Mouse (Mus musculus) heart, postnatal 0 days (tissue): ENCODE results near the gene Pan2. TPM values are rescaled to one million over a fixed set of nuclear protein-coding genes. Genes with fewer than 3 reads are reported as not detected.

ENCODE experiments used
- ATAC-seq: fragments of 200-750 bp; cut with Nextera tagmentation; 2 replicates; pipeline ENCODE4 v1.8.0; 2017; ENCODE audit warnings: low read depth, moderate number of reproducible peaks, moderate library complexity; ENCODE audit not compliant: insufficient read depth
- DNase-seq: peaks from one replicate; pipeline ENCODE4 v3.0.0-alpha.2; 2016; ENCODE audit warnings: low spot score
- H3K27ac ChIP-seq: fragments of 300-500 bp; sonication (generic); 2 replicates; pipeline ENCODE4 v1.5.1; 2014; ENCODE audit warnings: low read depth, mild to moderate bottlenecking
- H3K27me3 ChIP-seq: fragments of 300-500 bp; sonication (generic); 2 replicates; pipeline ENCODE4 v1.6.1; 2014; ENCODE audit warnings: low read length, mixed read lengths; ENCODE audit not compliant: control insufficient read depth, insufficient read depth
- H3K36me3 ChIP-seq: fragments of 300-500 bp; sonication (generic); replicated peaks from 2 replicates; pipeline ENCODE4 v1.6.1; 2014; ENCODE audit warnings: low read length, mixed read lengths; ENCODE audit not compliant: control insufficient read depth, insufficient read depth
- H3K4me1 ChIP-seq: fragments of 300-500 bp; sonication (generic); 2 replicates; pipeline ENCODE4 v1.6.1; 2014; ENCODE audit warnings: antibody characterized with exemption; ENCODE audit not compliant: control insufficient read depth, insufficient read depth
- H3K4me2 ChIP-seq: fragments of 300-500 bp; sonication (generic); 2 replicates; pipeline ENCODE4 v1.6.1; 2014; ENCODE audit warnings: low read depth, mild to moderate bottlenecking, low read length, moderate library complexity
- H3K4me3 ChIP-seq: fragments of 300-500 bp; sonication (generic); 2 replicates; pipeline ENCODE4 v1.5.1; 2014; ENCODE audit warnings: low read depth, low read length
- H3K9ac ChIP-seq: fragments of 300-500 bp; sonication (generic); replicated peaks from 2 replicates; pipeline ENCODE4 v1.6.1; 2014; ENCODE audit warnings: low read depth, low read length, mixed read lengths
- H3K9me3 ChIP-seq: fragments of 300-500 bp; sonication (generic); replicated peaks from 2 replicates; pipeline ENCODE4 v1.6.1; 2016; ENCODE audit warnings: low read length; ENCODE audit not compliant: control insufficient read depth
- CTCF ChIP-seq: IDR thresholded peaks from 2 replicates; pipeline ENCODE4 v1.5.1; 2016; ENCODE audit warnings: antibody characterized with exemption, control low read depth, low read depth
- EP300 ChIP-seq: IDR thresholded peaks from 2 replicates; pipeline ENCODE4 v1.6.1; 2016; ENCODE audit warnings: antibody characterized with exemption, low read depth
- WGBS: fragments of 180-500 bp; shearing (Covaris S2); extraction: QIAGEN DNeasy Blood & Tissue Kit; methylation state at CpG from one replicate; pipeline ENCODE4 v1.1.7; 2014; 5-methylcytosine and 5-hydroxymethylcytosine counted together
- polyA plus RNA-seq: library from polyadenylated mRNA; unstranded; fragments of >200 nt; fragmentation: Nextera tagmentation; extraction: Ambion mirVana; gene quantifications from 2 replicates; pipeline ENCODE4 v1.2.1, GENCODE M21; 2015
- total RNA-seq: library from RNA; depleted of rRNA; stranded (reverse); fragments of >200 nt; gene quantifications from 2 replicates; pipeline ENCODE4 v1.2.3, GENCODE M21; 2014; ENCODE audit warnings: low replicate concordance; rRNA removed

The Pan2 gene
- total and polyA plus RNA-seq, 2 experiments from 2014 or later = 13.4 to 24.1 TPM

DNA sequence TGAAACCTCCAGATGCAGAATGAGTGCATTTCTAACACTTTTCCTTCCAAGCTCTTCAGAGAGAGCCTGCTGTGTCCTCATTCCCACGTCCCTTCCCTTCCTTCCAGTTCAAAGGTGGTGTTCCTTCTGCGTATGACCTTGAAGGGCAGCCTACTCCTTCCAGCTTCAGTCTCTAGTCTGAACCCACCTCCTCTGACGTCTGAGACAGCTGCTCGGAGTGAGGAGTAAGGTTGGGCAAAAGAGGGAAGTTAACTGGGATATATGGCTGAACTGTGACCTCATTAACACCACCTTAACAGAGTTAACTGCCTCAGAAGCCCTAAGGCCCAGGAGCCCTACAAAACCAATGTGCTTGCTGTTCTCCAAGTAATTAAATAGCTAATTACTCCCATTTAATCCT, 67.5 kb downstream of the Pan2 start:
- DNase-seq = no peak
- TF ChIP-seq CTCF (no peak), EP300 (no peak)
- WGBS = 62% methylated on average over 4 of the region's 4 CpGs

More for the DNA sequence above, 67.5 kb downstream of the Pan2 start:
- H3K27me3 ChIP-seq = no peaks in the 10 kb centered on the region
- H3K27ac ChIP-seq = no peak overlapping the region
- no peak overlapping the region for H3K4me3 ChIP-seq
- no peaks in the 10 kb centered on the region for H3K9me3 ChIP-seq
- no peak overlapping the region for H3K9ac ChIP-seq
- H3K4me2 ChIP-seq = no peak overlapping the region
- ATAC-seq = no peak
- peaks cover 11% of the 10 kb centered on the region; the same call in 1 of the 2 replicates for H3K4me1 ChIP-seq
- 0 out of 2 replicates have a peak, but pooled peaks cover 4% of the 10 kb centered on the region for H3K36me3 ChIP-seq

Other genes starting within 250 kb of the Pan2 start
- gene Ptges3, start 244.4 kb upstream of the Pan2 start, total RNA-seq = 48.4 and 59.2 TPM in 2 replicates
- 209 and 211 TPM in 2 replicates for gene Ptges3, start 244.4 kb upstream of the Pan2 start, polyA plus RNA-seq
- 19,517 and 23,614 TPM in 2 replicates for gene Atp5b, start 220.1 kb upstream of the Pan2 start, total RNA-seq
- 9,758 and 9,784 TPM in 2 replicates for gene Atp5b, start 220.1 kb upstream of the Pan2 start, polyA plus RNA-seq
- gene Baz2a, start 211.8 kb upstream of the Pan2 start, total RNA-seq = 15.8 and 16.7 TPM in 2 replicates
- 7.2 and 7.7 TPM in 2 replicates for gene Baz2a, start 211.8 kb upstream of the Pan2 start, polyA plus RNA-seq
- 41.9 and 59.4 TPM in 2 replicates for gene Rbms2, start 123.0 kb upstream of the Pan2 start, total RNA-seq
- gene Rbms2, start 123.0 kb upstream of the Pan2 start, polyA plus RNA-seq = 29.0 and 29.9 TPM in 2 replicates
- gene Gls2, start 108.9 kb upstream of the Pan2 start, total RNA-seq = not detected in 2 replicates
- 0.14 and 0.33 TPM in 2 replicates for gene Gls2, start 108.9 kb upstream of the Pan2 start, polyA plus RNA-seq
- gene Spryd4, start 91.5 kb upstream of the Pan2 start, total RNA-seq = 83.9 and 93.1 TPM in 2 replicates
- 45.8 and 50.1 TPM in 2 replicates for gene Spryd4, start 91.5 kb upstream of the Pan2 start, polyA plus RNA-seq
- gene Mip, start 77.5 kb upstream of the Pan2 start, total RNA-seq = not detected in 2 replicates
- not detected in 2 replicates for gene Mip, start 77.5 kb upstream of the Pan2 start, polyA plus RNA-seq
- gene Timeless, start 71.3 kb upstream of the Pan2 start, total RNA-seq = 7.9 and 15.2 TPM in 2 replicates
- gene Timeless, start 71.3 kb upstream of the Pan2 start, polyA plus RNA-seq = 10.5 and 11.1 TPM in 2 replicates
- gene Apon, start 49.2 kb upstream of the Pan2 start, total RNA-seq = not detected in 2 replicates
- gene Apon, start 49.2 kb upstream of the Pan2 start, polyA plus RNA-seq = 0.14 TPM in 1 of 2 replicates, not detected in the other
- gene Apof, start 34.7 kb upstream of the Pan2 start, total RNA-seq = not detected in 2 replicates
- not detected in 2 replicates for gene Apof, start 34.7 kb upstream of the Pan2 start, polyA plus RNA-seq
- gene Stat2, start 32.8 kb upstream of the Pan2 start, total RNA-seq = 8.2 and 10.0 TPM in 2 replicates
- gene Stat2, start 32.8 kb upstream of the Pan2 start, polyA plus RNA-seq = 6.0 and 6.2 TPM in 2 replicates
- 6.6 and 6.8 TPM in 2 replicates for gene Il23a, start 4.6 kb upstream of the Pan2 start, total RNA-seq
- gene Il23a, start 4.6 kb upstream of the Pan2 start, polyA plus RNA-seq = 4.7 and 5.2 TPM in 2 replicates
- 24.7 and 49.9 TPM in 2 replicates for gene Cnpy2, start 19.1 kb downstream of the Pan2 start, total RNA-seq
- 170 and 190 TPM in 2 replicates for gene Cnpy2, start 19.1 kb downstream of the Pan2 start, polyA plus RNA-seq
- gene Cs, start 34.4 kb downstream of the Pan2 start, total RNA-seq = 796 and 830 TPM in 2 replicates
- gene Cs, start 34.4 kb downstream of the Pan2 start, polyA plus RNA-seq = 590 and 625 TPM in 2 replicates
- gene Coq10a, start 65.7 kb downstream of the Pan2 start, total RNA-seq = 35.2 and 36.9 TPM in 2 replicates
- gene Coq10a, start 65.7 kb downstream of the Pan2 start, polyA plus RNA-seq = 52.9 and 61.2 TPM in 2 replicates
- 14.3 and 17.6 TPM in 2 replicates for gene Ankrd52, start 73.8 kb downstream of the Pan2 start, total RNA-seq
- gene Ankrd52, start 73.8 kb downstream of the Pan2 start, polyA plus RNA-seq = 4.2 and 4.5 TPM in 2 replicates
- gene Slc39a5, start 97.9 kb downstream of the Pan2 start, total RNA-seq = not detected in 2 replicates
- gene Slc39a5, start 97.9 kb downstream of the Pan2 start, polyA plus RNA-seq = not detected in 2 replicates
- 28.1 and 34.6 TPM in 2 replicates for gene Nabp2, start 108.2 kb downstream of the Pan2 start, total RNA-seq
- 55.5 and 56.1 TPM in 2 replicates for gene Nabp2, start 108.2 kb downstream of the Pan2 start, polyA plus RNA-seq
- gene Rnf41, start 108.3 kb downstream of the Pan2 start, total RNA-seq = 27.1 and 27.3 TPM in 2 replicates
- gene Rnf41, start 108.3 kb downstream of the Pan2 start, polyA plus RNA-seq = 21.9 and 24.0 TPM in 2 replicates
- 40.8 and 42.1 TPM in 2 replicates for gene Smarcc2, start 155.9 kb downstream of the Pan2 start, total RNA-seq
- gene Smarcc2, start 155.9 kb downstream of the Pan2 start, polyA plus RNA-seq = 31.9 and 32.9 TPM in 2 replicates
- 606 and 830 TPM in 2 replicates for gene Myl6, start 190.8 kb downstream of the Pan2 start, total RNA-seq
- 791 and 823 TPM in 2 replicates for gene Myl6, start 190.8 kb downstream of the Pan2 start, polyA plus RNA-seq
- 3.2 and 4.8 TPM in 2 replicates for gene Myl6b, start 195.3 kb downstream of the Pan2 start, total RNA-seq
- gene Myl6b, start 195.3 kb downstream of the Pan2 start, polyA plus RNA-seq = 4.6 and 4.9 TPM in 2 replicates
- 38.2 and 41.5 TPM in 2 replicates for gene Esyt1, start 222.5 kb downstream of the Pan2 start, total RNA-seq
- 12.6 and 13.0 TPM in 2 replicates for gene Esyt1, start 222.5 kb downstream of the Pan2 start, polyA plus RNA-seq
- 13.8 and 24.4 TPM in 2 replicates for gene Zc3h10, start 244.4 kb downstream of the Pan2 start, total RNA-seq
- 6.1 and 8.1 TPM in 2 replicates for gene Zc3h10, start 244.4 kb downstream of the Pan2 start, polyA plus RNA-seq
- gene Rpl41, start 246.0 kb downstream of the Pan2 start, total RNA-seq = 577 and 617 TPM in 2 replicates
- 2,108 and 2,189 TPM in 2 replicates for gene Rpl41, start 246.0 kb downstream of the Pan2 start, polyA plus RNA-seq